Mouse (Mus musculus): ENCODE results near the gene Smtnl1.
A peak's percentile ranks its signal among the peaks of the same experiment; 100 is the strongest.

DNA sequence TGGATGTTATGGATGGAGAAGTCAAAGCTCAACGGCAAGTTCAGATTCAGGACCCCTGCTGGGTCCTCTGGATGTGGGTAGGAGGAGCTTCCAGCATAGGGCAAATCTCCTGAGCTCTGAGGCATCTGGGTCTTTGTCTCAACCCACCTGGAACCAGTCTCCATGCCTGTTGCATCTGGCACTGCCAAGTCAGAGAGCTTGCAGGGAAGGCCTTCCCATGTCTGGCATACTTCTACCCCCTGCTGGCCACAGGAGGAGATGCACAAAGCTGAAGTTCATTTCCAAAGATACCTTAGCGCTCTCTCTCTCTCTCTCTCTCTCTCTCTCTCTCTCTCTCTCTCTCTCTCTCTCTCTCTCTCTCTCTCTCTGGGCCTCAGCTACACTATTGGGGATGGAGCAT is 33.3 kb upstream of the Smtnl1 start:
- peak; percentile 68 to 72 (median 68) for TF ChIP-seq CTCF (IDR thresholded peaks at IDR 0.05 in 2 of 3, conservative IDR thresholded peaks at IDR 0.05 in 1 of 3; ENCODE audit: control insufficient read depth in 1 of 3, insufficient read depth in 1 of 3, low read depth in 2 of 3, low read length in 3 of 3, poor library complexity in 1 of 3, severe bottlenecking in 1 of 3)
- TF ChIP-seq TAL1 (IDR thresholded peaks at IDR 0.05; ENCODE audit: low read length), result no peak
- no peak for TF ChIP-seq KAT2A (conservative IDR thresholded peaks at IDR 0.05; ENCODE audit: low read depth, low read length)
- TF ChIP-seq TCF12 (IDR thresholded peaks at IDR 0.05; ENCODE audit: low read depth, low read length), result no peak
- no peak for TF ChIP-seq EP300 (IDR thresholded peaks at IDR 0.05; ENCODE audit: low read depth in 1 of 2, low read length in 2 of 2)
- TF ChIP-seq MAFK (IDR thresholded peaks at IDR 0.05; ENCODE audit: borderline replicate concordance, low read depth, low read length), result no peak
- TF ChIP-seq TBP (IDR thresholded peaks at IDR 0.05; ENCODE audit: low read depth, low read length), result no peak
- TF ChIP-seq POLR2A (IDR thresholded peaks at IDR 0.05; ENCODE audit: control insufficient read depth in 1 of 2, insufficient read depth in 1 of 2, low read depth in 1 of 2, low read length in 2 of 2, poor library complexity in 1 of 2), result no peak; a peak in 1 of 4 replicates
- TF ChIP-seq MYC (IDR thresholded peaks at IDR 0.05; ENCODE audit: low read depth, low read length), result no peak
- no peak for TF ChIP-seq GATA1 (IDR thresholded peaks at IDR 0.05; ENCODE audit: low read depth, low read length)
- no peak for TF ChIP-seq USF1 (IDR thresholded peaks at IDR 0.05; ENCODE audit: low read depth, low read length)
- TF ChIP-seq JUND (IDR thresholded peaks at IDR 0.05; ENCODE audit: low read depth, low read length), result peak; percentile 73; the same call in 1 of the 2 replicates
- 0 out of 2 replicates have a peak, but pooled peaks have one; percentile 22 for TF ChIP-seq SIN3A (IDR thresholded peaks at IDR 0.05; ENCODE audit: low read length)
- TF ChIP-seq BHLHE40 (IDR thresholded peaks at IDR 0.05; ENCODE audit: borderline replicate concordance, low read depth, low read length), result no peak

Measured in MEL (cell line).